Mouse (Mus musculus) gonadal fat pad, adult 2 months (tissue): ENCODE results near the gene Eya2. TPM values are rescaled to one million over a fixed set of nuclear protein-coding genes. Genes with fewer than 3 reads are reported as not detected.

Experiments
- DNase-seq: peaks from one replicate; pipeline ENCODE4 v3.0.0-alpha.2; 2012; ENCODE audit warnings: low read depth
- polyA plus RNA-seq: library from polyadenylated mRNA; depleted of rRNA; stranded (reverse); fragments of >200 nt; gene quantifications from 2 replicates; pipeline ENCODE4 v1.2.3, GENCODE M21; 2012

The Eya2 gene
- polyA plus RNA-seq, 1 experiment, result 30.3 TPM

- DNase-seq, result no peak
Observed at GRCm38 (mm10) chr2:165593763-165594162, 1.1 kb upstream of the Eya2 start.

DNA sequence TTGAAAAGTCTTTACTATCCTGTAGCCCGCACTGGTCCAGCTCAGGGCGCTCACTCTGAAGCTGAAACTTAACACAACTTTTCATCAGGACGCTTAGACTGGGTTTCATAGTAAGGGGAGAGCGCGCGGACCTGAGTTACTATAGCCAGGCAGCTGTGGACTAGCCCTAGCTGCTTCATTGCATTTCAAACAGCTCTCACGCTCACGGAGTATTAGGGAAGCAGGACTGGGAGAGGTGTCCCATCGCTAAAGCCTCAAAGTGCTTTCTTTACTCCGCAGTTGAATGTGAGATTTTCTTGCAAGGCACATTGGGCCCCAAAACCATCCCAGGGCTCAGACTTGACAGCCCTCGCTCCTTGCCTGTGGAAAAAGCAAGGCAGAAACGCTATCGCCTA lies 841 bp downstream of the Eya2 start:
- DNase-seq, result no peak

- DNase-seq, result no peak
Observed at GRCm38 (mm10) chr2:165596141-165596540, 1.3 kb downstream of the Eya2 start.

GRCm38 (mm10) chr2:165597536-165597935 lies 2.7 kb downstream of the Eya2 start:
- DNase-seq, result no peak

- no peak for DNase-seq
Observed at GRCm38 (mm10) chr2:165598139-165598538, 3.3 kb downstream of the Eya2 start.

- no peak for DNase-seq
Observed at GRCm38 (mm10) chr2:165599566-165599965, 4.7 kb downstream of the Eya2 start.

- DNase-seq, result no peak
Observed at GRCm38 (mm10) chr2:165600926-165601325, 6.1 kb downstream of the Eya2 start.

- DNase-seq, result no peak
Observed at GRCm38 (mm10) chr2:165601605-165602004, 6.8 kb downstream of the Eya2 start.

- no peak for DNase-seq
Observed at GRCm38 (mm10) chr2:165603775-165604174, 8.9 kb downstream of the Eya2 start.

DNA sequence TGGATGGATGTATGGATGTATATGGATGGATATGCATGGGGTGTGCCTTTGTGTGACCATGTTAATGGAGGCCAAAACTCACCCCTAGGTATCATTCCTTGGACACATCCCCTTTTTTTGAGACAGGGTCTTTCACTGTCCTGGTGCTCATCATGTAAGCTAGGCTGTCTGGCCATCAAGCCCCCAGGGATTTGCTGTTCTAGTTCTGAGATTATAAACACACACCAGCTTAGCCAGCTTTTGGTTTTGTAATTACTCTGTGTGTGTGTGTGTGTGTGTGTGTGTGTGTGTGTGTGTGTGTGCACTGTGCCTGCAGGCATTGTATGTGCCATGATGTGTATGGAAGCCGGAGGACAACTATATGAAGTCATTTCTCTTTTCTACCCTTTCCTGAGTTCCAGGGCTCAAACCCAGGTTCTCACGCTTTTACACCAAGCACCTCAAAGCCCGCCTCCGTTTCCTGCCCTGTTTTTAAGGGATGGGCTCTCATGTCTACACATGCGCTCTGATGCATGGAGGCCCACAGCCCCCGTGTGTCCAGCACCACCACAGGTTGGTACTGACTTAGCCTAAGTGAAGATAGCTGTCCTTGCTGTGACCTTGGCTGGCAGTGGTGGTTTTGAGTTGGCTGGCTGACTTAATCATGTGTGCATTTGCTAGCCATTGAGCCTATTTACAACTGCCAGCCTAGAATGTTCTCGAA lies 16.9 kb downstream of the Eya2 start:
- DNase-seq, result no peak

GRCm38 (mm10) chr2:165613741-165614339 lies 19.0 kb downstream of the Eya2 start:
- DNase-seq, result no peak

DNA sequence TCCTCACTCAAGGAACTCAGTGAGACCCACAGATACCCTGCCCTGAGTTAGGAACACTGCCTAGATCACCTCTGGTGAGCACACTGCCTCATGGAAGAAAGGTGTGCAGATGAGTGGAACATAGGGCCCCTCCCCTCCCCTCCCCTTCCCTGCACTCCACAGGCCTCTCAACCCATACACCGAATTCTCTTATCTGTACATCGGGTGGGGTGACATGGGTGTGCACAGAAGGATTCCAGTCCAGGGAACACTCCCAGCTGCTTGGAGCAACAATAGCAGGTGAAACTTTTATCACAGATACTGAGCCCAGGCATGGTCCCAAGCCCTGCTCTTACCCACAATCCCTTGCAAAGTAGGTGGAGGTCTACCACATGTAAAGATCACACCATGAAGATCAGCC lies 26.7 kb downstream of the Eya2 start:
- no peak for DNase-seq

DNA sequence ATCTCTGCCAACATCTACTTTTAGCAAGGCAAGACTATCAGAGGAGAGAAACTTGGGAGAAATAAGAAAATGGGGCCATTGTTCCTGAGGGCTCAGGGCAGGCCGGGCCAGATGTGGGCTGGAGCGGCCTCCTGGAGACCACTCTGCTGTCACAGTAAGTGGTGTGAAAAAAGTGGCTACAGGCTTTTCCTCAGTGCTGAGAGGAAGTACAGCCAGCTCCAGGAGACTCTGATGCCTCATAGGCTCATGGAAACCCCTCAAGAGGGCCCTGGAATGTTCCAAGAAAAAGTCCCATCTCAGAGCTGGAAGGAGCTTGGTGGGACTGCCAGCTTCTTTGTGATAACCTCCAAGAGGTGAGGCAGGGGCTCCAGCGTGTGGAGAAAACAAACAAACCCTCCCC lies 27.8 kb downstream of the Eya2 start:
- no peak for DNase-seq

GRCm38 (mm10) chr2:165626826-165627225 lies 32.0 kb downstream of the Eya2 start:
- no peak for DNase-seq

DNA sequence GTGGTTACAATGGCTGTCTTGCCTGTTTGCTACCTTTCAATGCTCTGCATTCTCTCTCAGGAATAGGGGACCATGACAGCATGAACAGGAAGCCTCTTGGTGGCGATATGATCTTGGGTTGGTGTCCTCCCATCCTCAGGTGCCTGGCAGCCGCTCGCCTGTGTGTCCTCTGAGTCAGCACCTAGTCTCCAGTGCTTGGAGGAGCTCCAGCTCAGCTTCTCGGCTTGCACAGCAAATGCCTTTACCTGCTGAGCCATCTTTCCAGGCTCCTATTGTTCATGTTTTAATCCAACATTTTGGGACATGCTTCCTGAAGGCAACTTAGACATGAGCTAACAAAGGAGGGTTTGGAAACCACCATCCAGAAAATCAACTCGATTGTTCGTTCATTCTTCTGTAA lies 33.1 kb downstream of the Eya2 start:
- peak; percentile 89 for DNase-seq

DNA sequence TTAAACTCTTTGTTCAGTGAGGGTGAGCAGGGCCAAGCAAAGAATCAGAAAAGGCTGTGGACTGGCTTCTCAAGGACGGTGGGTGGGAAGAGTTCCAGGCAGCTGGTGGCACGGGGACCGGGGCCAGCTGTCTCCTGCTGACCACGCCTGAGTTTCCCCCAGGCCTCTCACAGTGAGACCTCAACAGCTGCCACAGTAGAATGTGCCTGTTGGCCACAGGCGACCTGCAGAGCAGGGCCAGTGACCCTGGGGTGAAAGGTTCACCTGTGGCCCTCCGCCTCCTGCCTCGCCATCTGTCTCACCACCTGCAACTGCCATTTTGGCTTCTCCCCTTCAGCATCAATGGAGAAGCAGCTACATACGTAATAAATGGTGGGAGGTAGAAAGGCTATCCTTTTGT lies 35.1 kb downstream of the Eya2 start:
- no peak for DNase-seq

- no peak for DNase-seq
Observed at GRCm38 (mm10) chr2:165633011-165633785, 38.4 kb downstream of the Eya2 start.

DNA sequence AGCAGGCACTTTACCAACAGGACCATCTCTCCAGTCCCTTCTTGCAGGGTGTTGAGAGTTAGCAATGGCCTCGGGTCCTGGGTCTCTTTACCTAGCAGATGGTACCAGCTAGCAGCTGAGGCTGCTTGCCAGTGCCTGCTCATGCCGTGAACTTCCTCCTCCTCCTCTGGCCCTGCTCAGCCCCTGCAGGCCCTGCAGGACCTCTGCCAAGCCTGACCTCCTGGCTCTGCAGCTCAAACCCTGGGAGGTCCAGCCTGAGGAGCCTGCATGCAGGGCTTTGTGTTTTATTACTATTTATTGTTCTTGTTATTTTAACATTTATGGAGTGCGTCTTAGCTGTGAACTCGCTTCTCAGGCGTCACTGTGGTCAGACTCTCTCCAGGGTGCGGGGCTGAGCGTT lies 39.6 kb downstream of the Eya2 start:
- DNase-seq, result no peak

GRCm38 (mm10) chr2:165639075-165639755 lies 44.4 kb downstream of the Eya2 start:
- DNase-seq, result no peak

DNA sequence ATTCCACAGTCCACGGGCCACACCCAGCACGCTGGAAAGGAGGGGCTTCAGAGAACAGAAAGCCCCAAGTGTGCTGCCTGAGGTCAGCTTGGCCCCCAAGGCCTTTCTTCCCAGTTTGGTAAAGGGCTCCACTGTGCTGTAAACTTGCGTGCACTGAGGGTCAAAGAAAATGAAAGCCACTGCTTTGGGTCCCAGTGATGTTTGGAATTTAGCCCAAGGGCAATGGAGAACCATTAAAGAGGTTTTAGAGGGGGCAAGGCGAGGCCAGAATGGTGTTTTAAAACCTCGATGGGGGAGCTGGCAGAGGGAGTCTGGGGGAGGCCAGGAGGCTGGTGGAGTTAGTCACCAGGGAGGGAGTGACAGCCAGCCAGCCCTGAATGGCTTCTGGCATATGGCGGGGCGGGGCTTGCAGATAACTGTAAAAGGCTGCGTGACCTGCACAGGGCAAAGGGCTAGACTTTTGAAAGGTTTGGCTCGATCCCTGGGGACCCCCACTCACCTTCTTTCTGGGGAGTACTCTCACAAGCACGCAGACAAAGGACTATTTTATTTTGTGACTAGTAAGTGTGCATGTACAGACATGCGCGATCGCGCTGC lies 47.2 kb downstream of the Eya2 start:
- DNase-seq, result no peak

GRCm38 (mm10) chr2:165643596-165643995 lies 48.8 kb downstream of the Eya2 start:
- DNase-seq, result no peak

- DNase-seq, result no peak
Observed at GRCm38 (mm10) chr2:165644057-165644456, 49.2 kb downstream of the Eya2 start.
